Mouse (Mus musculus) small intestine, adult 2 months (tissue): ENCODE results near the gene 2310003L06Rik. TPM values are rescaled to one million over a fixed set of nuclear protein-coding genes. Genes with fewer than 3 reads are reported as not detected.

Experiments used
- H3K27ac ChIP-seq: fragments of 200-500 bp; 2 replicates; pipeline ENCODE4 v1.5.1; 2012; ENCODE audit warnings: low read depth, low read length, control low read depth, inconsistent platforms; ENCODE audit not compliant: insufficient read depth
- H3K27me3 ChIP-seq: fragments of 200-500 bp; 2 replicates; pipeline ENCODE4 v1.6.1; 2012; ENCODE audit warnings: mild to moderate bottlenecking, moderate library complexity, low read length, inconsistent platforms; ENCODE audit not compliant: control insufficient read depth, insufficient read depth
- H3K36me3 ChIP-seq: fragments of 200-500 bp; 2 replicates; pipeline ENCODE4 v1.6.1; 2012; ENCODE audit warnings: mild to moderate bottlenecking, low read length, control low read depth, inconsistent platforms; ENCODE audit not compliant: control insufficient read depth, insufficient read depth
- H3K4me1 ChIP-seq: fragments of 200-500 bp; 2 replicates; pipeline ENCODE4 v1.6.1; 2012; ENCODE audit warnings: low read length, inconsistent platforms, mixed read lengths; ENCODE audit not compliant: control insufficient read depth, insufficient read depth, insufficient read length
- H3K4me3 ChIP-seq: fragments of 200-500 bp; 2 replicates; pipeline ENCODE4 v1.5.1; 2012; ENCODE audit warnings: low read depth, mild to moderate bottlenecking, control low read depth, inconsistent platforms, low read length, moderate library complexity
- CTCF ChIP-seq: fragments of 200-500 bp; IDR thresholded peaks from 2 replicates; pipeline ENCODE4 v1.5.1; 2012; ENCODE audit warnings: low read depth, mild to moderate bottlenecking, control low read depth, inconsistent platforms, low read length, moderate library complexity, mixed read lengths; ENCODE audit not compliant: insufficient replicate concordance, insufficient read length; ENCODE audit errors: extremely low read depth
- POLR2A ChIP-seq: fragments of 200-500 bp; IDR thresholded peaks from 2 replicates; pipeline ENCODE4 v1.6.1; 2012; ENCODE audit warnings: low read depth, mild to moderate bottlenecking, control low read depth, inconsistent platforms, low read length, moderate library complexity
- WGBS: fragments of 180-500 bp; shearing (Covaris S2); methylation state at CpG from one replicate; pipeline ENCODE4 v1.1.7; 2018; 5-methylcytosine and 5-hydroxymethylcytosine counted together
- polyA plus RNA-seq: library from polyadenylated mRNA; depleted of rRNA; stranded (reverse); fragments of >200 nt; gene quantifications from 2 replicates; pipeline ENCODE4 v1.2.3, GENCODE M21; 2012; rRNA removed

2310003L06Rik gene
- polyA plus RNA-seq = not detected in 2 replicates

GRCm38 (mm10) chr5:87969201-87969600, at the start of gene 2310003L06Rik, which contains the start of gene Gm28434:
Gene 2310003L06Rik (plus strand): TSS chr5:87969459.
Gene Gm28434 (plus strand): TSS chr5:87969517.
- TF ChIP-seq POLR2A = no peak
- no peaks in the 10 kb centered on the region for H3K27me3 ChIP-seq
- H3K36me3 ChIP-seq = no peaks in the 10 kb centered on the region
- no peaks in the 10 kb centered on the region for H3K4me1 ChIP-seq
- no peak within 1 kb of the TSS for H3K4me3 ChIP-seq
- H3K27ac ChIP-seq = no peak within 1 kb of the TSS
- WGBS = 55% methylated on average over 2 of the region's 2 CpGs

- TF ChIP-seq POLR2A = no peak
- no peak for TF ChIP-seq CTCF
- Histone ChIP-seq H3K4me3 (no peak within 1 kb of the TSS), H3K36me3 (no peaks in the 10 kb centered on the region), H3K27ac (no peak within 1 kb of the TSS), H3K4me1 (no peaks in the 10 kb centered on the region), H3K27me3 (no peaks in the 10 kb centered on the region)
- 43% methylated on average over 5 of the region's 5 CpGs for WGBS
These were observed 43.9 kb upstream of the 2310003L06Rik start, which contains the start of gene Csn3 for GRCm38 (mm10) chr5:87925372-87925771. Gene Csn3 (plus strand): TSS chr5:87925579.

DNA sequence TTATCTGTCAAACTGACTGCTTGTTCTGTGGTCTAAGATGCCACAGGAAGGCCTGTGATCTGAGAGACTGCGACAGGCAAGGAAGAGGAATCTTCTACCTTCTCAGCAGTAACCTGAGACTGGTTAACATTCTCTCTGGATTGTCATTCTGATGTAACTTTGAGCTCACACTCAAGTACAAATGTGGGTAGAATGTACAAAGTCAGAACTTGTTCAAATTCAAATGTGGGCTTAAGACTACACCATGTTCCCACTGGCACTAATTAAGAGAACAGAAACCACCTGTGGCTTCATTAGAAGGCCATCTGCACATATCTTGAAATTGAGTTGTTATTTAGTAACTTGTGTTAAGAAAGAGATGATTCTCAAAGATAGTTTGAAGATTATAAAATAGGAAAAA, 37.7 kb upstream of the 2310003L06Rik start:
- H3K36me3 ChIP-seq = no peaks in the 10 kb centered on the region
- no peaks in the 10 kb centered on the region for H3K27me3 ChIP-seq
- no peak overlapping the region for H3K4me3 ChIP-seq
- TF ChIP-seq CTCF = no peak
- no peak for TF ChIP-seq POLR2A
- 55% methylated on average over 1 of the region's 1 CpGs for WGBS
- no peak overlapping the region for H3K27ac ChIP-seq
- no peaks in the 10 kb centered on the region for H3K4me1 ChIP-seq

GRCm38 (mm10) chr5:87940752-87941151, 28.5 kb upstream of the 2310003L06Rik start:
- 36% methylated on average over 3 of the region's 3 CpGs for WGBS
- Histone ChIP-seq H3K27me3 (no peaks in the 10 kb centered on the region), H3K36me3 (no peaks in the 10 kb centered on the region), H3K4me1 (no peaks in the 10 kb centered on the region), H3K4me3 (no peak overlapping the region), H3K27ac (no peak overlapping the region)
- TF ChIP-seq POLR2A = no peak
- TF ChIP-seq CTCF = no peak

DNA sequence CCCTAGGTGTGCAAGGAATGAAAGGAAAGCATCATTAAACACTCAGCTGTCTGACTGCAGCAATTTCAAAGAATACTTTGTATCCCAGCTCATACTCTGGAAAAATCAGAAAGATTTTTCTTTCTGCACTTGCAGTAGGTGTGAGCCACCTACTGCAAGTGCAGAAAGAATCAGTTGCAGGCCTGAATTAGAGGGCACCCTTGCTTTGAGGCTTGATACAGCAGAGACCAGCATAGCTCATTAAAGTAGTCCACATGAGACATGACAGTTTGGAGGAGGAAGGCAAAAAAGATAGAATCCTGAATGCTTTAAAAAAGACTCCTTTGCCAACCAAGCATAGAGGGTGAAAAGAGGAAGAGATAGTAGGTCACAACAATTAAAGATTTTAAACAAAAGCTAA, 26.7 kb upstream of the 2310003L06Rik start:
- no peak for TF ChIP-seq POLR2A
- no peaks in the 10 kb centered on the region for H3K4me1 ChIP-seq
- H3K27ac ChIP-seq = no peak overlapping the region
- H3K36me3 ChIP-seq = no peaks in the 10 kb centered on the region
- H3K27me3 ChIP-seq = no peaks in the 10 kb centered on the region
- no peak overlapping the region for H3K4me3 ChIP-seq

DNA sequence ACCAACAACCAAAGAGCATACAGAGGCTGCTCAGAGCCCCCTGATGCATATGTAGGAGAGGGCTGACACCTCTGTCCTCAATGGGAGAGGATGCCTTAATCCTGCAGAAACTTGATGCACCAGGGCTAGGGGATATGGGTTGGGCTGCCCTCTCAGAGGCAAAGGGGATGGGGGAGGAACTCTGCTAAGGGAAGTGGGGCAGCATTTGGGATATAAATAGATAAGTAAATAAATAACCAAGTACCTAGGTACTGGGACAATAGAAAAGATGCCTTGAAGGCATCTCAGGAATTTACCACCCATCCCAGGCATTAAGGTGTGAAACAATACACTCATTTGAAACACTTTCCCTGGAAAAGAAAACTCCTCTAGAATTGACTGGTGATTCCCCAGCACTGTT, 17.4 kb upstream of the 2310003L06Rik start:
- TF ChIP-seq POLR2A (no peak), CTCF (no peak)
- H3K27ac ChIP-seq = no peak overlapping the region
- no peak overlapping the region for H3K4me3 ChIP-seq
- no peaks in the 10 kb centered on the region for H3K36me3 ChIP-seq
- H3K27me3 ChIP-seq = no peaks in the 10 kb centered on the region
- no peaks in the 10 kb centered on the region for H3K4me1 ChIP-seq

GRCm38 (mm10) chr5:87979139-87979538, 9.9 kb downstream of the 2310003L06Rik start, which contains the start of gene Cabs1:
Gene Cabs1 (plus strand): TSS chr5:87979439.
- no peak within 1 kb of the TSS for H3K27ac ChIP-seq
- no peak within 1 kb of the TSS for H3K4me3 ChIP-seq
- no peaks in the 10 kb centered on the region for H3K27me3 ChIP-seq
- no peak for TF ChIP-seq POLR2A
- TF ChIP-seq CTCF = no peak
- H3K4me1 ChIP-seq = no peaks in the 10 kb centered on the region
- WGBS = 80% methylated on average over 3 of the region's 3 CpGs
- H3K36me3 ChIP-seq = no peaks in the 10 kb centered on the region
